Mouse (Mus musculus) limb, embryonic 15.5 days (tissue): Measurements from ENCODE around the gene Prr5. TPM values are rescaled to one million over a fixed set of nuclear protein-coding genes. Genes with fewer than 3 reads are reported as not detected.

Source experiments
- ATAC-seq: fragments of 200-750 bp; cut with Nextera tagmentation; 2 replicates; pipeline ENCODE4 v1.8.0; 2017; ENCODE audit warnings: low read depth, moderate TSS enrichment; ENCODE audit not compliant: insufficient number of reproducible peaks, low FRiP score, low TSS enrichment
- H3K27ac ChIP-seq: fragments of 300-500 bp; sonication (generic); 2 replicates; pipeline ENCODE4 v1.5.1; 2015; ENCODE audit warnings: moderate library complexity, mild to moderate bottlenecking, inconsistent platforms
- H3K27me3 ChIP-seq: fragments of 300-500 bp; sonication (generic); 2 replicates; pipeline ENCODE4 v1.6.1; 2015; ENCODE audit warnings: inconsistent platforms
- H3K36me3 ChIP-seq: fragments of 300-500 bp; sonication (generic); 2 replicates; pipeline ENCODE4 v1.6.1; 2015; ENCODE audit warnings: inconsistent platforms
- H3K4me1 ChIP-seq: fragments of 300-500 bp; sonication (generic); 2 replicates; pipeline ENCODE4 v1.6.1; 2015; ENCODE audit warnings: inconsistent platforms
- H3K4me2 ChIP-seq: fragments of 300-500 bp; sonication (generic); 2 replicates; pipeline ENCODE4 v1.6.1; 2015; ENCODE audit warnings: mild to moderate bottlenecking, inconsistent platforms
- H3K4me3 ChIP-seq: fragments of 300-500 bp; sonication (generic); 2 replicates; pipeline ENCODE4 v1.5.1; 2015; ENCODE audit warnings: mild to moderate bottlenecking, inconsistent platforms
- H3K9ac ChIP-seq: fragments of 300-500 bp; sonication (generic); 2 replicates; pipeline ENCODE4 v1.6.1; 2015; ENCODE audit warnings: inconsistent platforms
- H3K9me3 ChIP-seq: fragments of 300-500 bp; sonication (generic); 2 replicates; pipeline ENCODE4 v1.6.1; 2016; ENCODE audit warnings: inconsistent platforms
- WGBS: fragments of 180-500 bp; shearing (Covaris S2); methylation state at CpG from one replicate; pipeline ENCODE4 v1.1.7; 2015; 5-methylcytosine and 5-hydroxymethylcytosine counted together
- polyA plus RNA-seq: library from polyadenylated mRNA; unstranded; fragments of >200 nt; fragmentation: Nextera tagmentation; extraction: Ambion mirVana; gene quantifications from 2 replicates; pipeline ENCODE4 v1.2.1, GENCODE M21; 2015

Gene Prr5
- polyA plus RNA-seq, 1 experiment from 2014 or later, result 36.3 TPM

DNA sequence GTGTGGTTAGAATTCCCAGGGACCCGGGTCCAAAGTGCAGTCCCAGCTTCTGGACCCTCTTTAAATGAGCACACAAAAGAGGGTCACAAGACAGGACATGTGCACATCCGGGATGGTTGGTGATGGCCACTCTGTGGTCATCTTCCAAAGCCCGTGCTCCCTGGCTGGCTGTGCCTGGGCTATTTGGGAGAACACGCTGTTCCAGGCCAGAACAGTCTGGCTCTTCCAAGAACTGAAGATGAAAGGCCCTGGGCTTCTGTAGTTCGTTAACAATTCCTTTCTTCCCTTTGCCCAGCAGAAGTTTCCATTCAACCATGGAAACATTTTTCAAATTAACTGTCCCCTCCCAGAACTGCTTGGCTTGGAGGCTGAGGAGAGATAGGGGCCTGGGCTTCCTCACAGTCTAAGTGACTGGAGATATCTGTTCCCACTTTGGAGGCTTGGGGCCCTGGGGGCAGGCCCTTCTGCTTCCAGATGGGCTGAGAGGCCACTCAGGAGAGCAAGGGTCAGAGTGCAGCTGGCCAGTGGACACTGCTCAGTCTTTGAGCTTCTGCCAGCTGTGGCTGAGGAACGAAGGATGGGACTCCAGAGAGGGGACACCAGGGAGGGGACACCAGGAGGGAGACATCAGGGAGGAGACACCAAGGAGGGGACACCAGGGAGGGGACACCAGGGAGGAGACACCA, 29.8 kb upstream of the Prr5 start:
- Histone ChIP-seq H3K27ac (peak overlapping the region; percentile 88), H3K27me3 (no peaks in the 10 kb centered on the region), H3K9me3 (no peaks in the 10 kb centered on the region), H3K9ac (no peak overlapping the region), H3K4me1 (peaks cover 45% of the 10 kb centered on the region), H3K36me3 (no peaks in the 10 kb centered on the region), H3K4me2 (no peak overlapping the region), H3K4me3 (no peak overlapping the region)
- ATAC-seq, result peak; percentile 73; the same call in 1 of the 2 replicates
- 39% methylated on average over 6 of the region's 6 CpGs for WGBS

DNA sequence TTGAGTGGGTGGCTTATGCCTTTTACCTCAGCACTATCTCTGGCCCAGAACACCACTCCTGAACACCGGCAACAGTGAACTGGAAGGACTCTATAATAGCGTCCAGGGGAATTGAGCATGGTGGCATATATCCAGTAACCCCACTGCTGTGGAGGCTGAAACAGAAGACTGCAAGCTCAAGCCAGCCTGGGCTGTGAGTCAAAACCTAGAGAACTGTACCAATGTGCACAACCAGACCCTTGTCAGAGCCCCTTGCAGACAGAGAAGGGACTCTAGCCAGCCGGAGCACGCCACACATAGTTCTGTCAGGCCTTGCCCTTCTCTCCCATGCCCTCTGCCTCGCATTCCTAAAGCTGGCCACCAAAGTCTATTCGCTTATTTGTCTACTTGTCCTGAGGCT, 28.7 kb upstream of the Prr5 start:
- Histone ChIP-seq H3K27ac (peak overlapping the region; percentile 88), H3K36me3 (no peaks in the 10 kb centered on the region), H3K9ac (no peak overlapping the region), H3K4me2 (no peak overlapping the region), H3K9me3 (no peaks in the 10 kb centered on the region), H3K4me1 (peaks cover 43% of the 10 kb centered on the region), H3K4me3 (no peak overlapping the region), H3K27me3 (no peaks in the 10 kb centered on the region)
- WGBS, result 61% methylated on average over 6 of the region's 6 CpGs
- 0 out of 2 replicates have a peak, but pooled peaks have one; percentile 24 for ATAC-seq

DNA sequence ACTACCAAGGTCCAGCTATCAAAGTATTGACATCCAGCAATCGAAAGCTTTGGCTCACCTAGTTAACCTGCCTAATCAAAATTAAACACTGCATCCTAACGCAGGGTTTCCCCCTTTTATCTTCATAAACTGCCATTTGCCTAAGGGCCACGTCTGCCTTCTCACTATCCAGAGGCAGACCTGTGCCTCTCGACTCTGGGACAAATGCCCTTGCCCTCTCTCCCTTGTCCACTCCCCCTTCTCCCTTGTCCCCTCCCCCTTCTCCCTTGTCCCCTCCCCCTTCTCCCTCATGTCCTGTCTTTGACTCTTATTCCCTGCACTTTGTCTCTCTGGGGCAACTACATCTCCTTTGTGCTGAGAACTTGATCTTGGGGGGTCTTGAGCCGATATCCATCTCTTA, 28.3 kb upstream of the Prr5 start:
- peak overlapping the region; percentile 88 for H3K27ac ChIP-seq
- no peak for ATAC-seq
- 51% methylated on average over 5 of the region's 5 CpGs for whole genome bisulfite sequencing
- no peak overlapping the region for H3K9ac ChIP-seq
- H3K4me3 ChIP-seq, result no peak overlapping the region
- H3K4me1 ChIP-seq, result peaks cover 43% of the 10 kb centered on the region
- no peaks in the 10 kb centered on the region for H3K9me3 ChIP-seq
- no peaks in the 10 kb centered on the region for H3K36me3 ChIP-seq
- no peak overlapping the region for H3K4me2 ChIP-seq
- no peaks in the 10 kb centered on the region for H3K27me3 ChIP-seq

DNA sequence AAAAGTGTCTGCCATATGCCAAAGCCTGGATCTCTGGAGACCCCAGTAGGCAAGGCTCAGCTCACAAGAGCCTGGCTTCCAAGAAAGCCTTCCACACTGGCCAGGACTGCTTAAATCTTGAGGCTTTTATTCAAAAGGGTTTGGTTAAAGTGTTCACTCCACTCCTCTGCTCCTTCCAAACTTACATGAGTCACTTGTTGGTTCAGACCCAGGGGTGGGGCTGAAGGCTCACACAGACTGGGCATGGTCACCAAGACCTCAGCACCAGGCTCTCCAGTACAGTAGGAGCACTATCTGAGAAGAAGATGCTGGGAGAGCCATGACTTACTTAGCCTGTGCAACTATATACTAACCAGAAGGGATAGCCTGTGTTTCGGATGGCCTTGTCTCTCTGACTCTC, 27.5 kb upstream of the Prr5 start:
- H3K36me3 ChIP-seq, result no peaks in the 10 kb centered on the region
- H3K27me3 ChIP-seq, result no peaks in the 10 kb centered on the region
- 100% methylated on average over 1 of the region's 1 CpGs for WGBS
- ATAC-seq, result no peak
- no peak overlapping the region for H3K4me2 ChIP-seq
- no peaks in the 10 kb centered on the region for H3K9me3 ChIP-seq
- H3K4me3 ChIP-seq, result no peak overlapping the region
- H3K9ac ChIP-seq, result no peak overlapping the region
- peak overlapping the region; percentile 88; the same call in 1 of the 2 replicates for H3K27ac ChIP-seq
- peaks cover 43% of the 10 kb centered on the region for H3K4me1 ChIP-seq

DNA sequence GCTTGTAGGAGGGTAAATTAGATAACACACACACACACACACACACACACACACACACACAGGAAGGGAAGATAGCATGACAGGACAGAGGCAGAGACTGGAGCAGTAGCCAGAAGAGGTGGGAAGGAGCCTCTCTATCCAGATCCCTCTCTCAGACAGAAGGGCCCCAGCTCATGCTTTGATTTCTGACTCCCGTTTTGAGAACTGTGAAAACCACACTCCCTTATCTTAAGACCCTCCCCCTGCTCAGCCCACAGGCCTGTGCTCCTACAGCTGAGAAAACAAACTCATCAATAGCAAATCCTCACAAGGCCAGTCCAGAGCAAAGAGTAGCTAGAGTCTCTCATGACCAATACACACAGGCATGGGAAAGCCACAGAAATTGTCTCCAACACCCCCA, 26.2 kb upstream of the Prr5 start:
- Histone ChIP-seq H3K4me3 (no peak overlapping the region), H3K4me1 (peaks cover 43% of the 10 kb centered on the region), H3K36me3 (no peaks in the 10 kb centered on the region), H3K27ac (no peak overlapping the region), H3K4me2 (no peak overlapping the region), H3K9me3 (no peaks in the 10 kb centered on the region), H3K9ac (no peak overlapping the region), H3K27me3 (no peaks in the 10 kb centered on the region)
- WGBS, result 15% methylated on average over 1 of the region's 1 CpGs
- ATAC-seq, result no peak

DNA sequence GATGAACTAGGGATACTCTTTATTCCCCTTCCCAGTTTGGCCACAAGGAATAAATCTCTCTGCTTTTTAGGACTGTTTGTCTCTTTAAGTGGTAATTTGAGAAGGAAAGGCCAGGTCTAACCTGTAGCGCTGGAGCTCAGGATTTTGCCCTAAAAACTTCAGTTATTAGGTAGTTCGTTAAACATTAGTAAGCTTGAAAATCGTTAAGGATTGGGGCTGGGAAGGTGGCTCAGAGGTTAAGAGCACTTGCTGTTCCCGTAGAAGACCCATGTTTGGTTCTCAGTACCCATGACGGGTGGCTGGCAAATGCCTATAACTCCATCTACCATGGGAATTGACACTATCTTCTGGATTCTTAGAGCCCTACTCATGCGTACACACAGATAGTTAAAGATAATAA, 17.9 kb upstream of the Prr5 start:
- 75% methylated on average over 6 of the region's 6 CpGs for WGBS
- H3K4me2 ChIP-seq, result no peak overlapping the region

DNA sequence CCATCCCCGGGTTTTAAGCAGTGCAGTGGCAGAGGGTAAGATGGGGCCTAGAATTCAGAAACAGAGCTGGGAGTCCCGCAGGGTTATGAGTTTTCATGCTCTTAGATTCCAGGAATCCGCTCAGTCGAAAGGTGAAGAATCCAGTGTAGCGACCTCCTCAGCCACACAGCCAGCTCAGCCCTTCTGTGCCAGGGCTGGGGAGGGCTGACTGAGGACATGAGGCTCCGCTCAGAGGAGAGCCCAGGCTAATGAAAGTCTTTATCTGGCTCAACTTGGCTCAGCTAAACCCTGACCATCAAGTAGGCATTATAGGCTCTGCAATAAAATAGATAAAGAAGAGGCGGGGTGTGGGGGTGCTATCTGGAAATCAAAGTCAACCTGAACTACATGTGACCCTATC, 16.3 kb upstream of the Prr5 start:
- Histone ChIP-seq H3K36me3 (no peaks in the 10 kb centered on the region), H3K9ac (no peak overlapping the region), H3K27me3 (no peaks in the 10 kb centered on the region), H3K27ac (0 out of 2 replicates have a peak overlapping the region, but pooled peaks have one; percentile 90), H3K4me3 (no peak overlapping the region), H3K9me3 (no peaks in the 10 kb centered on the region), H3K4me1 (peaks cover 24% of the 10 kb centered on the region), H3K4me2 (no peak overlapping the region)
- WGBS, result 91% methylated on average over 7 of the region's 7 CpGs
- no peak for ATAC-seq

More for the DNA sequence above, 17.9 kb upstream of the Prr5 start:
- no peak overlapping the region for H3K9ac ChIP-seq
- ATAC-seq, result no peak
- no peak overlapping the region for H3K4me3 ChIP-seq
- no peaks in the 10 kb centered on the region for H3K36me3 ChIP-seq
- H3K27ac ChIP-seq, result no peak overlapping the region
- no peaks in the 10 kb centered on the region for H3K27me3 ChIP-seq
- no peaks in the 10 kb centered on the region for H3K9me3 ChIP-seq
- peaks cover 21% of the 10 kb centered on the region for H3K4me1 ChIP-seq

DNA sequence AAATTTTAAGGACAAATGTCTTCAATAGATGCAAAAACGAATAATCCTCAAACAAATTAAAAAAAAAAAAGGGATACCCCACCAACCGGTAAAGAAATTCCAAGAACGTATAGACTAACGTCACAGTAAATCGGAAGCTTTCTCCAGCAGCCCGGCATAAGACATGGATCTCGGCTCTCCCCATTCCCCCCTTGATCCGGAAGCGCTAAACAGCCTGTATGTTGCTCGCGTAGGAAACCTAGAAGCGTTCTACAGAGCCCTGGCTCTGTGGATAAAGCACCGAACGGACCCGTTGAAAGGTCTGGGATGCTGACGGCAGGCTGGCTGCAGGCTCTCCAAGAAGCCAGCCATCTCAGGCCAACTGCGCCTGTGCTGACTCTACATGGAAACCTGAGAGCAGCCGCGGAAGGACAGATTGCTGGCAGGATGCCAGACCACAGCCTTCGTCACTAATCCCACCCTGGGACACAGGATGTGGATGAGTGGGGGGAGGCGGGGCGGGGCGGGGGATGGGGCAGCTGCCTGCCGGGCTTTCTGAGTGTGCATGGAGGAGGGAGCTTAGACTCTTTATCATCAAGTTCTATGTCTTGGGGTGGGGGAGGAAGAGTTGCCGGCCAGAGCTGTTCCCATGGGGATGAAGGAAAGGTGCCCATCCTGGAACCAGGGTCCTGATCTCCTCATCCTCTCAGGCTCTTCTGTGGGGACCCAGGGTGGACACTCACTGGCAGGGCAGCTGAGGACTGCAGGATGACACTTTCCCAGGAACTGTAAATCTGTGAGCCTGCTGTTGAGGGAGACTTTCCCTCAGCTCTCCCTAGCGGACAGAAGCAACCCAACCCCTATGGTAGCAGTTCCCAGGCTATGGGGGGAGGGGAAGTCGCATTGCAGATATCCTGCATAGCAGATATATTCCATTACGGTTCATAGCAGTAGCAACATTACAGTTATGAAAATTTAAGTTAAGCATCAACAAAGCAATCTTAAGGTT, 15.1 kb upstream of the Prr5 start:
- peak overlapping the region; percentile 38 for H3K4me3 ChIP-seq
- no peaks in the 10 kb centered on the region for H3K27me3 ChIP-seq
- peak; percentile 78 for ATAC-seq
- no peaks in the 10 kb centered on the region for H3K36me3 ChIP-seq
- peak overlapping the region; percentile 59 for H3K4me2 ChIP-seq
- no peaks in the 10 kb centered on the region for H3K9me3 ChIP-seq
- peak overlapping the region; percentile 90 for H3K27ac ChIP-seq
- H3K4me1 ChIP-seq, result peaks cover 24% of the 10 kb centered on the region
- no peak overlapping the region for H3K9ac ChIP-seq
- WGBS, result 1% methylated on average over 27 of the region's 28 CpGs

DNA sequence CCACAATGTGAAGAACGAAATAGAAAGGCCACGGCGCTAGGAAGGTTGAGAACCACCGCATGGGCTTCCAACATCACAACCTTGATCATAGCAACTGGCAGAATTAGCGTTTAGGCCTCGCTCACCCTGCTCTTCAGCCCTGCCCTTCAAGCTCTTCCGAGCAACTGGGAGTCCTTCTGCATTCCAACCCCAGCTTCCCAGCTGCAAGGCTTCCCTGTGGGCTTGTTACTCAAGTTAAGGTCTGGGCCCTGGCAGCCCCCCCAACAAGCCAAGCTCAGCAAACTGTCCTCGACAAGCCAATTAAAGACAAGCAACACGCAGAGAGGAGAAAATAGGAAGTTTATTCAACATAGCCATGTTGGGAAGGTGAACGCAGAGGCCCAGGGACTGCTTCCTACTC, 14.4 kb upstream of the Prr5 start:
- Histone ChIP-seq H3K4me2 (no peak overlapping the region), H3K4me1 (peaks cover 26% of the 10 kb centered on the region), H3K9me3 (no peaks in the 10 kb centered on the region), H3K4me3 (no peak overlapping the region), H3K9ac (no peak overlapping the region), H3K36me3 (no peaks in the 10 kb centered on the region), H3K27me3 (no peaks in the 10 kb centered on the region), H3K27ac (peak overlapping the region; percentile 90)
- 47% methylated on average over 10 of the region's 10 CpGs for WGBS
- no peak for ATAC-seq

DNA sequence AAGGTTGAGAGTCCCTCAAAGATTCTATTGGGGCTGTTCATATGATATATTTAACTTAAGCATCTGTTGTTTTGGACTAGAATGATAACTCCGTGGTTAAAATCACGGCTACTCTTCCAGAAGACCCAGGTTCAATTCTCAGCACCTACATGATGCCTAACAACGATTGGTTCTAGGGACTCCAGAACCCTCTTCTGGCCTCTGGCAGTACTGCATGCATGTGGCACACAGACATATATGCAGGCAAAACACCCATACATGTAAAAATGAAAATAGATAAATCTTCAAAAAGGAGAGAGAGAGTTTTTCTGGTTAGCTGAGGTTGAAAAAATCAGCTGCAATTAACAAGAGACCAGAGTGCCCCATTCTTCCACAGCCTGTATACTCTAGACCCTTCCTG, 12.7 kb upstream of the Prr5 start:
- Histone ChIP-seq H3K36me3 (no peaks in the 10 kb centered on the region), H3K9ac (no peak overlapping the region), H3K9me3 (no peaks in the 10 kb centered on the region), H3K4me1 (peaks cover 29% of the 10 kb centered on the region), H3K27ac (no peak overlapping the region), H3K4me3 (no peak overlapping the region), H3K27me3 (no peaks in the 10 kb centered on the region), H3K4me2 (no peak overlapping the region)
- no peak for ATAC-seq
- 91% methylated on average over 3 of the region's 3 CpGs for WGBS

DNA sequence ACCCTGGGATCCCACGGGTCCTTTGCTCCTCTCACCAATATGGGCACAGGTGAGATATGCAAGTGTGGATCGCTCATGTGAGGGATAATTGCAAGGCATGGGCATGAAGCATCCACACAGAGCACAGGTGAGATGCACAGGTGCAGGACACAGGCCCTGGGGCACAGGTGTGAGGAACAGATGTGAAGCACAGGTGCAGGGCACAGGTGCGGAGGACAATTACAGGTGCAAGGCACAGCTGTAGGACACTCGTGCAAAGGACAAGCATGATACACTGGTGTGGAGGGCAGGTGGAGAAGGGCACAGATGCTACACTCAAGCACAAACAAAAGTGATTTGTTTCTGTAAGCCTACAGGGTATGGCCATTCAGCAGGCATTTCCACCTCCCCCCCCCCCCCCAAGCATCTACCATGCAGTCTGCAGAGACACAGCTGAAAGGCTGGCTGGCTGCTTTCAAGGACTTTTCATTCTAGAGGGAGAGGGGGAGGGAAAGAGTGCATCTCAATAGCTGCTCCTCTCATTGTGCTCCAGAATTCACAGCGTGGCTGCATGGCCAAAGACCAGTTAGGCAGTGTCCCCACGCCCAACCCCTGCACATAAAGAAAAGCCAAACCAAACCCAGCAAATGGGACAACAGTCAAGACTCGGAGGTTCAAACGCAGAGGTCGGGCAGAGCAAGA, 11.9 kb upstream of the Prr5 start:
- no peak overlapping the region for H3K27ac ChIP-seq
- WGBS, result 69% methylated on average over 9 of the region's 9 CpGs
- H3K4me1 ChIP-seq, result peaks cover 30% of the 10 kb centered on the region
- no peaks in the 10 kb centered on the region for H3K36me3 ChIP-seq
- H3K9me3 ChIP-seq, result no peaks in the 10 kb centered on the region
- no peak for ATAC-seq
- no peak overlapping the region for H3K4me3 ChIP-seq
- H3K4me2 ChIP-seq, result no peak overlapping the region
- H3K9ac ChIP-seq, result no peak overlapping the region
- H3K27me3 ChIP-seq, result no peaks in the 10 kb centered on the region; the same call in 1 of the 2 replicates
